Mouse (Mus musculus) midbrain, embryonic 16.5 days (tissue): ENCODE measurements at regions not wholly inside any gene's neighbourhood (a gene's known extent, or its start where the extent isn't known, plus 50 kb on each side); places are given as distances from the start of the nearest gene placed in this dataset.
A peak's percentile ranks its signal among the peaks of the same experiment; 100 is the strongest.

Experiments
- ATAC-seq: fragments of 200-750 bp; cut with Nextera tagmentation; 2 replicates; pipeline ENCODE4 v1.8.0; 2017; ENCODE audit warnings: moderate TSS enrichment
- H3K27ac ChIP-seq: fragments of 300-500 bp; sonication (generic); 2 replicates; pipeline ENCODE4 v1.5.1; 2014; ENCODE audit warnings: mild to moderate bottlenecking, low read length, mixed read lengths
- H3K27me3 ChIP-seq: fragments of 300-500 bp; sonication (generic); 2 replicates; pipeline ENCODE4 v1.6.1; 2014; ENCODE audit warnings: low read depth, low read length, mixed read lengths; ENCODE audit not compliant: control insufficient read depth, insufficient read depth
- H3K36me3 ChIP-seq: fragments of 300-500 bp; sonication (generic); 2 replicates; pipeline ENCODE4 v1.6.1; 2014; ENCODE audit warnings: mild to moderate bottlenecking, low read length, moderate library complexity, mixed read lengths; ENCODE audit not compliant: control insufficient read depth, insufficient read depth
- H3K4me1 ChIP-seq: fragments of 300-500 bp; sonication (generic); 2 replicates; pipeline ENCODE4 v1.6.1; 2014; ENCODE audit warnings: mild to moderate bottlenecking, low read length, mixed read lengths; ENCODE audit not compliant: control insufficient read depth, insufficient read depth
- H3K4me2 ChIP-seq: fragments of 300-500 bp; sonication (generic); 2 replicates; pipeline ENCODE4 v1.6.1; 2014; ENCODE audit warnings: mild to moderate bottlenecking, low read length, mixed read lengths
- H3K4me3 ChIP-seq: fragments of 300-500 bp; sonication (generic); 2 replicates; pipeline ENCODE4 v1.5.1; 2014; ENCODE audit warnings: low read depth, mild to moderate bottlenecking, low read length, moderate library complexity, mixed read lengths
- H3K9ac ChIP-seq: fragments of 300-500 bp; sonication (generic); 2 replicates; pipeline ENCODE4 v1.6.1; 2014; ENCODE audit warnings: low read depth, low read length, mixed read lengths
- H3K9me3 ChIP-seq: fragments of 300-500 bp; sonication (generic); replicated peaks from 2 replicates; pipeline ENCODE4 v1.6.1; 2014; ENCODE audit warnings: mild to moderate bottlenecking, low read length, mixed read lengths; ENCODE audit not compliant: control insufficient read depth, poor library complexity, severe bottlenecking
- WGBS: fragments of 180-500 bp; shearing (Covaris S2); extraction: QIAGEN DNeasy Blood & Tissue Kit; methylation state at CpG from one replicate; pipeline ENCODE4 v1.1.7; 2014; 5-methylcytosine and 5-hydroxymethylcytosine counted together

- Histone ChIP-seq H3K36me3 (no peaks in the 10 kb centered on the region), H3K9me3 (no peaks in the 10 kb centered on the region), H3K27me3 (no peaks in the 10 kb centered on the region), H3K4me2 (no peak overlapping the region), H3K4me1 (no peaks in the 10 kb centered on the region), H3K27ac (no peak overlapping the region), H3K4me3 (no peak overlapping the region), H3K9ac (no peak overlapping the region)
- ATAC-seq: 0 out of 2 replicates have a peak, but pooled peaks have one; percentile 32
- 65% methylated on average over 2 of the region's 2 CpGs for WGBS
Measured at GRCm38 (mm10) chr1:30061242-30061641, 812.5 kb downstream of the Phf3 start.

- no peak overlapping the region for H3K9ac ChIP-seq
- H3K27ac ChIP-seq: no peak overlapping the region
- WGBS: 9% methylated on average over 1 of the region's 1 CpGs
- peak; percentile 80; the same call in 1 of the 2 replicates for ATAC-seq
- no peaks in the 10 kb centered on the region for H3K4me1 ChIP-seq
- no peaks in the 10 kb centered on the region for H3K9me3 ChIP-seq
- H3K4me3 ChIP-seq: no peak overlapping the region
- H3K27me3 ChIP-seq: no peaks in the 10 kb centered on the region
- H3K4me2 ChIP-seq: no peak overlapping the region
- no peaks in the 10 kb centered on the region for H3K36me3 ChIP-seq
Measured at GRCm38 (mm10) chr1:30060806-30061205, 812.9 kb downstream of the Phf3 start.

GRCm38 (mm10) chr1:30017596-30017995 is 856.1 kb downstream of the Phf3 start:
- no peaks in the 10 kb centered on the region for H3K36me3 ChIP-seq
- H3K4me3 ChIP-seq: no peak overlapping the region
- no peaks in the 10 kb centered on the region for H3K27me3 ChIP-seq
- H3K27ac ChIP-seq: no peak overlapping the region
- no peak overlapping the region for H3K9ac ChIP-seq
- H3K9me3 ChIP-seq: no peaks in the 10 kb centered on the region
- no peaks in the 10 kb centered on the region for H3K4me1 ChIP-seq
- ATAC-seq: no peak
- H3K4me2 ChIP-seq: no peak overlapping the region

- no peak overlapping the region for H3K9ac ChIP-seq
- H3K27ac ChIP-seq: no peak overlapping the region
- no peaks in the 10 kb centered on the region for H3K27me3 ChIP-seq
- no peak overlapping the region for H3K4me2 ChIP-seq
- no peaks in the 10 kb centered on the region for H3K9me3 ChIP-seq
- WGBS: 7% methylated on average over 1 of the region's 1 CpGs
- H3K4me3 ChIP-seq: no peak overlapping the region
- no peaks in the 10 kb centered on the region for H3K4me1 ChIP-seq
- H3K36me3 ChIP-seq: no peaks in the 10 kb centered on the region
- ATAC-seq: no peak
Measured at GRCm38 (mm10) chr1:30008757-30009340, 864.9 kb downstream of the Phf3 start.
